Mouse (Mus musculus): ENCODE data around the gene Gsta1.
"Not testable (repeated sequence)": the region's sequence is repeated elsewhere in the genome, so short reads cannot be mapped to it uniquely, and the experiment has no call there.

DNA sequence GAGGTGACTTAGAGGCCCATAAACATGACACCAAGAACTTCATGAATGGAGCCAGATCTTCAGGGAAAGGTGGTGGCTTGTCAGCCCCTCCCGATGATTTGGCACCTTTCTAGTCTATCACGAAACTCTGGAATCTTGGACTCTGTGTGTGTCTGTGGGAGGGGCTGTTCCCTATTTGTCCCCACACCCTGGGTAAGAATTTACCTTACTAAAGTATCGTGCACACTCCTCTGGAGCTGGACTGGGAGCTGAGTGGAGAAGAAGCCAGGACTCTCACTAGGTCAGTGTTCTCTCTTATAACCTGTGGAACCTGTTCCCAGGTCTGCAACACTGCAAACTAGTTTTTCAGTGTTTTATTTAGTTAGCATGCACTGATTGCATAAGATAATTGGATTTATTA is 59.3 kb downstream of the Gsta1 start, which contains the start of gene Gm10639:
- not testable (repeated sequence) for TF ChIP-seq CTCF, POLR2A (IDR thresholded peaks at IDR 0.05; ENCODE audit: extremely low read depth, insufficient read depth, low read length)
